Mouse (Mus musculus): ENCODE results near the gene Aym1. TPM values are rescaled to one million over a fixed set of nuclear protein-coding genes. Genes with fewer than 3 reads are reported as not detected.

Gene Aym1
- polyA plus RNA-seq, 1 experiment from 2014 or later: not detected

DNA sequence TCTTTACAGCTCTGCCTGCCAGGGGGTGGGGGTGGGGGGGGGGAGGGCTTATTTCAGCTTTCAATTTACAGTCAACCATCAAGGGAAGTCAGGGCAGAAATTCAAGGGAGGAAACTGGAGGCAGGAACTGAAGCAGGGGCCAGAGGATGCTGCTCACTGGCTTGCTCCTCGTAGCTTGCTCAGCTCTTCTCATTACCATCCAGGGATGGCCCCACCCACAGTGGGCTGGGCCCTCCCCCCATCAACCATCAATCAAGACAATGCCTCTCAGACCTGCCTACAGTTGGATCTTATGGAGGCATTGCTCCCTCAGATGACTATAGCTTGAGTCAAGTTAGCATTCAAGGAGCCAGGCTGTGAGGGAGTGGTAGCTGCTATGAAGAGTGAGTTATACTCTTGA, 19.2 kb downstream of the Aym1 start:
- H3K27me3 ChIP-seq: no peaks in the 10 kb centered on the region
- 62% methylated on average over 1 of the region's 1 CpGs for WGBS
- H3K9me3 ChIP-seq: no peaks in the 10 kb centered on the region
- no peak overlapping the region for H3K9ac ChIP-seq (replicated peaks)
- no peaks in the 10 kb centered on the region for H3K36me3 ChIP-seq
- peaks cover 10% of the 10 kb centered on the region for H3K4me1 ChIP-seq
- no peak overlapping the region for H3K4me3 ChIP-seq
- H3K27ac ChIP-seq (replicated peaks): no peak overlapping the region
- ATAC-seq (replicated peaks): no peak
- H3K4me2 ChIP-seq (replicated peaks): no peak overlapping the region

DNA sequence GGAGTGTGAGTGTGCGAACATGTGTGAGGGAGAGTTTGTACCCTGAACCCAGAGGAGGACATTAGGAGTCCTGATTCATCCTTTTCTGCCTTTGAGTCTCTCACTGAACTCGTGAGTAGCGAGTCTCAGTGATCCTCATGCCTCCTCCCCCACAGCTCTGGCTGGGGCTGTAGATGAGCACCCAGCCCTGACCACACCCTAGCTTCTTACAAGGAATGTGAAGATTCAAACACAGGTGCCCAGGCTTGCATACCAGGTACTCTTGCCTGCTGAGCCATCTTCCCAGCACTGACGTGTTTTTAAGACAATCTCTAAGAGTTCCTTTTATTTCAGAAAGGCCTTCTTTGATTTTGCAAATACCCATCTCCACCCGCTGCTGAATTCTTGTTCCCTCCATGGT, 22.3 kb downstream of the Aym1 start:
- H3K27ac ChIP-seq (replicated peaks): no peak overlapping the region
- H3K9ac ChIP-seq (replicated peaks): no peak overlapping the region
- H3K27me3 ChIP-seq: no peaks in the 10 kb centered on the region
- H3K4me1 ChIP-seq: no peaks in the 10 kb centered on the region
- no peak overlapping the region for H3K4me2 ChIP-seq (replicated peaks)
- no peak overlapping the region for H3K4me3 ChIP-seq
- H3K36me3 ChIP-seq: no peaks in the 10 kb centered on the region
- no peaks in the 10 kb centered on the region for H3K9me3 ChIP-seq
- no peak for ATAC-seq (replicated peaks)
- WGBS: 78% methylated on average over 5 of the region's 5 CpGs

DNA sequence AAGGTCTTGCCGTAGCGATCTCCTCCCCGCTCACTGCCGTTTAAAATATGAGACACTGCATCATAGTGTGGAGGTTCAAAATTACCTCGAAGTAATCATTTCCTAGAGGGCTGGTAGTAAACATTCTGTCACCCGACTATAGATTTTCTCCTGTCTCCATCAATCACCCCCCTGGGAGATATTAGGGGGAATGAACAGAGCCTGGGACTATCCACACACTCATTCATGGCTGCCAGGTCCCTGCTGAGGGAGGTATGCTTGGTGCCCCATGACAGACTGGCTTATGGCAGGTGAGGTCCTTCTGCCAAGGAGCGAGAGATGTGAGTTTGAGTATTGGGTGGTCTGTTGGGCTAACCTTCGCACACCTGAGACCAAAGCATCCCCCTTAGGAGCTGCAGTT, 23.5 kb downstream of the Aym1 start:
- no peak overlapping the region for H3K4me2 ChIP-seq (replicated peaks)
- no peak overlapping the region for H3K9ac ChIP-seq (replicated peaks)
- no peak for ATAC-seq (replicated peaks)
- no peaks in the 10 kb centered on the region for H3K4me1 ChIP-seq
- 87% methylated on average over 8 of the region's 8 CpGs for WGBS
- no peak overlapping the region for H3K4me3 ChIP-seq
- no peaks in the 10 kb centered on the region for H3K27me3 ChIP-seq
- H3K9me3 ChIP-seq: no peaks in the 10 kb centered on the region
- H3K36me3 ChIP-seq: no peaks in the 10 kb centered on the region
- no peak overlapping the region for H3K27ac ChIP-seq (replicated peaks)

DNA sequence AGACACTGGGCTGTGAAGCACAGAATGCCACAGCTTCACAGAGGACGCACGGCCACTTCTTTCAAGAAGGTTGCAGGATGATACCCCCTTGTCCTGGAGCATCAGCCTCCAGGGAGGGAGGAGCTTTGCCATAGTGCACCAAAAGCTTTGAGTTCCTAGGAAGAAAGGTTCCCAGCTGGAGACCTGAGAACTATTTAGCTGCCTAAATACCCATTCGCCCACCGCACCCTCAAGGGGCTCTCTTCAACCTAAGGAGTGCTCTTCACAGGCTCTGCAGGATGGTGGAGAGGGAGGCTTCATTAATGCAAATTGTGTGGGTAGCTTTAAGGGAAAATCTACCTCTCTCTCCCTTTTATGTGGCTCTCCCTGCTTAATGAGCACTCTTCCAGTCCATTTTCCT, 25.5 kb downstream of the Aym1 start:
- Histone ChIP-seq H3K36me3 (no peaks in the 10 kb centered on the region), H3K27ac (replicated peaks) (no peak overlapping the region), H3K4me2 (replicated peaks) (no peak overlapping the region), H3K4me3 (no peak overlapping the region), H3K9me3 (no peaks in the 10 kb centered on the region), H3K27me3 (no peaks in the 10 kb centered on the region), H3K9ac (replicated peaks) (no peak overlapping the region), H3K4me1 (no peaks in the 10 kb centered on the region)
- ATAC-seq (replicated peaks): no peak
- WGBS: 18% methylated on average over 4 of the region's 4 CpGs

DNA sequence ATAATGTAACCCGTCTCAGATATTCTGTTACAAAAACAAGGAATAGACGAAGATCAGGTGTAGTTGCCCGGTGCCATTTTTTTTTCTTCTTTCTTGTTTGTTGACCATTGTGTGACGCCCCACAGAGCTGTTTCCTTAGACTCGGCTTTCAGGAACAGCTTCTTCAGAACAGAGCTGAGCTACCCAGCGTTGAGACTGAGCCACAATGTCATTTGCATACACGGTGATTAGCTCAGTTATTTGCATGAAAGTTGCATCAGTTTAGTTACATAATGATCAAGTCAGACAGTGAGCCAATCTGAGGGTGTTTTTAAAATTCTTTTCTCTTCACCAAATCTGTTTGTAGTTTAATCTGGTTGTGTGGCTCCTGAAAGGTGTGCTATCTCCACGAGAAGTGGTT, 36.7 kb downstream of the Aym1 start:
- H3K9ac ChIP-seq (replicated peaks): no peak overlapping the region
- H3K36me3 ChIP-seq: no peaks in the 10 kb centered on the region
- 50% methylated on average over 8 of the region's 8 CpGs for WGBS
- H3K4me2 ChIP-seq (replicated peaks): no peak overlapping the region
- H3K4me1 ChIP-seq: no peaks in the 10 kb centered on the region
- no peak for ATAC-seq (replicated peaks)
- no peaks in the 10 kb centered on the region for H3K27me3 ChIP-seq
- H3K9me3 ChIP-seq: no peaks in the 10 kb centered on the region
- no peak overlapping the region for H3K4me3 ChIP-seq
- no peak overlapping the region for H3K27ac ChIP-seq (replicated peaks)

DNA sequence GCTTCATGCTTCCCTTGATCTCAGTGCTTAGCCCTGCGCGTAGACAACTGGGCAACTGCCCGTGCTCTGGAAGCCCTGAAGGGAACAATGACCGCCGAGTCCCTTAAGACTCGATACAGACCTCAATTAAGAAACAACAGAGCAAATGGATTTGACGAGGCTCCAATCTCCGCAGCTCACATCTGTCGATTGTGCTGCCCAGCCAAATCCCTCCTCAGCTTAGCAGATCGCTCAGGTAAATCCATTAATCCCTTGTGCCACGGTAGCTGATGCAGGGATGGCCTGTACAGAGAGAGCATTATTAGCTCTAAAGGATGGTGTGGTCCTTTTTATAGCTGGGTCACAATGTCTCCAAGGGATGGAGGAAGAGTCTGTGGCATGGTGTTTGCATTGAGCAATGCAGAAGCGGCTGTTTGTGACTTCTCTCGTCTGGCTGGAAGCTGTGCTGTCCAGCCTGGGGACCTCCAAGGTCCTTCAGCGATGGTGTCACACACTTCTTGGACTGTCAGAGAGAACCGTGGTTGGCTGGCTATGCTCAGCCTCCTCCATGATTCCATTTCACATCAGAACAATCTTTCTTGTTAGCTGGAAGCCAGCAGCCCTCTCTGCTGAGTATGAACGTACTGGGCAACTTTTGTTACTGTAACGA, 39.3 kb downstream of the Aym1 start:
- Histone ChIP-seq H3K4me1 (no peaks in the 10 kb centered on the region), H3K9ac (replicated peaks) (no peak overlapping the region), H3K4me2 (replicated peaks) (no peak overlapping the region), H3K36me3 (no peaks in the 10 kb centered on the region), H3K4me3 (no peak overlapping the region), H3K27ac (replicated peaks) (no peak overlapping the region), H3K9me3 (no peaks in the 10 kb centered on the region), H3K27me3 (no peaks in the 10 kb centered on the region)
- 53% methylated on average over 17 of the region's 17 CpGs for WGBS
- ATAC-seq (replicated peaks): no peak

DNA sequence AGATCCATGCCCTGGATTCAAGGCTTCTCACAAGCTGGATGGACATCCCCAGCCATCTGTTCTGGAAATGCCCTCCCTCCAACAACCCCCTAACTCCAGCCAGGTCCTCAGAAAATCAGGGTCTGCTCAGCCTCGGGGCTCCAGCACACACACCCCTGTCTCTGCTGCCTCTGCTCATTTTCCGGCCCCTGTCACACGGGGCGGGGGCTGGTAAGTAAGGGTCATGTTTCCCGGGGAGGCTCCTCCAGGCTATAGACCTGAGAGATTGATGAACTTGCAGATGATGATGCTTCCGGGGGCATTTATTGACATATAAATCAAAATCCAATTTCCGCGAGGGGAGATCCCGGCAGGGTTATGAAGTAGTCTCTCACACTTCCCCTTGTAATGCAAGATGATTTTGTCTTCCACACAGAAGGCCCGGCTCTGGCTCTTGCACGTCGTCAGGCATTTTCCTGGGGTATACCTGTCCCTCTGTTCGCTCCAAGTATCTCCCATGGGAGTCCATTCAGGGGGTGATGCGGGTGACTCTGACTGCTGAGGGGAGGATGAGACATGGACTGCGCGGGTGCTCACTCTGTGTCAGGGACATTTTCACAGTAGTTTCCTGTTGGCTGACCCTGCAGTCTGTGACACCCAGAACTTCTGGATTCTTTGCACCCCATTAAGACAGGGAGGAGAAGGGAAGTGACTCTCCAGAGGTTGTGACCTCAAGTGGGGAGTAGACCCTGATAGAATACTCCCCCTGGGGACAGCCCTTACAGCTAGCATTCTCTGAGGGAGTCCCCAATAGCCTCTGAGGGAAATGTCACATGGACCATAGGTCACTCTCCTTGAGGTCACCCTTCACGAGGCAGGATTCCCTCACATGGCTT, 40.6 kb downstream of the Aym1 start:
- Histone ChIP-seq H3K27ac (replicated peaks) (no peak overlapping the region), H3K27me3 (no peaks in the 10 kb centered on the region), H3K9ac (replicated peaks) (no peak overlapping the region), H3K4me2 (replicated peaks) (no peak overlapping the region), H3K36me3 (no peaks in the 10 kb centered on the region), H3K4me1 (no peaks in the 10 kb centered on the region), H3K9me3 (no peaks in the 10 kb centered on the region), H3K4me3 (no peak overlapping the region)
- 86% methylated on average over 17 of the region's 17 CpGs for WGBS
- no peak for ATAC-seq (replicated peaks)

DNA sequence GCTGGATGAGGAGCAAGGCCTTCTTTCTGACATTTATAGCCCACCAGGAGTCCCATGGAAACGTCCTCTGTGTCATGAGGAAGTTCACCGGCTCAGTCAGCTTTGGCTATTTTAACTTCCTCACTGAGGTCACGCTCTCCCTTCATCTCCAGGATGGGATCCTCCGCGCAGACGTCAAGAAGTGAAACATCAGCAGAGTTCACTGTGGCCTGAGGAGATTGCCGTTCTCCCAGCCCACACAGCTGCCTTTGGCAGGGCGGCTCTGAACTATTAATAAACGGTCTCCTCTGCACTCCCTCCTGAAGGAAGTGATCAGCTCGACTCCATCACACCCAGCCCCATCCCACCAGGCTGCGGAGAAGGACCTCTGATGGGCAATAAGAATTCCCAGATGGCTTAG, 45.6 kb downstream of the Aym1 start:
- no peak for ATAC-seq (replicated peaks)
- no peaks in the 10 kb centered on the region for H3K9me3 ChIP-seq
- no peak overlapping the region for H3K9ac ChIP-seq (replicated peaks)
- H3K4me1 ChIP-seq: no peaks in the 10 kb centered on the region
- WGBS: 79% methylated on average over 11 of the region's 11 CpGs
- H3K27me3 ChIP-seq: no peaks in the 10 kb centered on the region
- H3K4me3 ChIP-seq: no peak overlapping the region
- no peak overlapping the region for H3K27ac ChIP-seq (replicated peaks)
- H3K36me3 ChIP-seq: no peaks in the 10 kb centered on the region
- no peak overlapping the region for H3K4me2 ChIP-seq (replicated peaks)

DNA sequence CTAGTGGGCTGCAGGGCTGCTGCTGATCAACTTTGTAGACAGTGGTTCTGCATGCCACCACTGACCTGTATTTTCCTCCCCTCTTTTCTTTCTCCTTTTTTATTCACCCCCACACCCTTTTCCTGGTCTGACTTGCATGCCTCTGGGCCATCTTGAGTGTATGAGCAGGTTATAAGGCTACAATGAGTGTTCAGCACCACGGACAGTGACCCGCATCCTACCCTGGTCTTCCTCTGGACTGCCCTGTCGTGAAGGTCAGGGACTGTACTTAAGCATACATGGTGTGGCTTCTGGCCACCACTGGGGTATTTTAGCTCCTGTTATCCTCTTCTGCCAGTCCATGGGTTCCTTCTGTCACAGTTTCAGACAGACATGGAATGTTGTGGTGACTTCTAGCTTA, 50.3 kb downstream of the Aym1 start:
- Histone ChIP-seq H3K4me2 (replicated peaks) (no peak overlapping the region), H3K4me3 (no peak overlapping the region), H3K4me1 (peaks cover 17% of the 10 kb centered on the region; the same call in 1 of the 2 replicates), H3K27ac (replicated peaks) (no peak overlapping the region), H3K9me3 (no peaks in the 10 kb centered on the region), H3K27me3 (no peaks in the 10 kb centered on the region), H3K36me3 (no peaks in the 10 kb centered on the region), H3K9ac (replicated peaks) (no peak overlapping the region)
- ATAC-seq (replicated peaks): no peak
- 3% methylated on average over 3 of the region's 3 CpGs for WGBS

Small RNA genes lying within 50 kb of the gene (microRNA-seq; reads per million reads assigned to microRNA genes)
- gene Mir7229 (not detected), gene Mir7230 (not detected)

Other genes with a start within 250 kb of the Aym1 start
- gene 2900026A02Rik, start 136.1 kb upstream of the Aym1 start, polyA plus RNA-seq (2015; fragmentation: Nextera tagmentation; extraction: Ambion mirVana): 4.4 and 4.9 TPM in 2 replicates
- not detected in 2 replicates for gene Tmem211, start 130.4 kb upstream of the Aym1 start, polyA plus RNA-seq (2015; fragmentation: Nextera tagmentation; extraction: Ambion mirVana)
- gene Sgsm1, start 46.5 kb upstream of the Aym1 start, polyA plus RNA-seq (2015; fragmentation: Nextera tagmentation; extraction: Ambion mirVana): 14.7 and 15.7 TPM in 2 replicates
- 7.9 and 8.4 TPM in 2 replicates for gene Wscd2, start 133.0 kb downstream of the Aym1 start, polyA plus RNA-seq (2015; fragmentation: Nextera tagmentation; extraction: Ambion mirVana)